Comparison of ENCODE assay signal across 27 mouse cellular contexts in genomic region chr5:107227580-107227979, GRCm38 (mm10).
A peak's percentile ranks its signal among the peaks of the same experiment; 100 is the strongest.
DNase-seq lines count a peak whose midpoint lies in the region; ATAC-seq and TF ChIP-seq lines count a peak whose summit lies in the region.
"Had no signal": no experiment of that assay in that cellular context is flagged by ENCODE, and none has a peak within 500 bp of the region (broad histone marks: within the 10 kb centered on the region; RNA-seq: fewer than 3 reads in every experiment).

No protein-coding gene starts in this region.

- no peak for DNase-seq in gastrocnemius, adult 2 months
- DNase-seq in gastrocnemius, adult 8-10 months (ENCODE audit: low spot score in 2 of 2) = no peak
- DNase-seq in left cerebral cortex, adult 2 months (ENCODE audit: extremely low spot score in 1 of 2, low spot score in 2 of 2) = no peak
- DNase-seq in left cerebral cortex, adult 11 months (ENCODE audit: low spot score) = no peak
- no peak for DNase-seq in midbrain, postnatal 0 days (ENCODE audit: low spot score)
- DNase-seq in midbrain, embryonic 10.5 days (ENCODE audit: low spot score) = no peak
- DNase-seq in T-cell, adult 2 months (ENCODE audit: low spot score) = no peak
- DNase-seq: adrenal gland, adult 2 months; cerebellum, adult 8-10 months; cerebellum, postnatal 25 days; gastrocnemius, postnatal 25 days; heart, adult 11 months; heart, postnatal 4 days; kidney, adult 11 months; kidney, postnatal 36 days; layer of hippocampus, postnatal 36 days; lung, adult 18-20 months; right cerebral cortex, postnatal 4 days had no signal

- no peaks in the 10 kb centered on the region for H3K27me3 ChIP-seq in midbrain, postnatal 0 days (ENCODE audit: insufficient read depth, low read length)
- H3K27me3 ChIP-seq in midbrain, embryonic 10.5 days (ENCODE audit: low read depth, poor library complexity, severe bottlenecking) = no peaks in the 10 kb centered on the region
- H3K27me3 ChIP-seq: CH12.LX; heart, embryonic 12.5 days; hindbrain, embryonic 13.5 days; kidney, embryonic 15.5 days; midbrain, embryonic 12.5 days; neural tube, embryonic 13.5 days; Patski had no signal

- intact Hi-C loops in gastrocnemius, adult 2 months (cut with DNase I) = no loop called here
- intact Hi-C loops in left cerebral cortex, adult 2 months (cut with DNase I) = no loop called here

- no peaks in the 10 kb centered on the region for H3K4me1 ChIP-seq in midbrain, postnatal 0 days (ENCODE audit: insufficient read depth, low read length)
- peaks cover 7% of the 10 kb centered on the region; the same call in 1 of the 2 replicates for H3K4me1 ChIP-seq in midbrain, embryonic 10.5 days
- H3K4me1 ChIP-seq: midbrain, embryonic 12.5 days had no signal

- H3K4me3 ChIP-seq in gastrocnemius, adult 2 months = no peak overlapping the region
- H3K4me3 ChIP-seq in left cerebral cortex, adult 2 months = no peak overlapping the region
- H3K4me3 ChIP-seq in midbrain, postnatal 0 days (ENCODE audit: low read depth, low read length) = no peak overlapping the region
- H3K4me3 ChIP-seq in midbrain, embryonic 10.5 days = no peak overlapping the region
- H3K4me3 ChIP-seq: forebrain, embryonic 13.5 days; heart, embryonic 12.5 days; hindbrain, embryonic 13.5 days; kidney, embryonic 15.5 days; midbrain, embryonic 12.5 days; neural tube, embryonic 13.5 days had no signal

- H3K36me3 ChIP-seq in midbrain, postnatal 0 days (ENCODE audit: insufficient read depth, low read length) = no peaks in the 10 kb centered on the region
- H3K36me3 ChIP-seq in midbrain, embryonic 10.5 days = no peaks in the 10 kb centered on the region
- H3K36me3 ChIP-seq: hindbrain, embryonic 13.5 days; midbrain, embryonic 12.5 days; neural tube, embryonic 13.5 days had no signal

- no peak overlapping the region for H3K4me2 ChIP-seq in midbrain, postnatal 0 days (ENCODE audit: low read depth, low read length, poor library complexity, severe bottlenecking)
- H3K4me2 ChIP-seq: forebrain, embryonic 13.5 days; heart, embryonic 12.5 days; hindbrain, embryonic 13.5 days; kidney, embryonic 15.5 days; midbrain, embryonic 12.5 days; neural tube, embryonic 13.5 days had no signal

- no peak for ATAC-seq in midbrain, postnatal 0 days (ENCODE audit: low FRiP score)
- ATAC-seq: activated CD4-positive, CD25-positive, alpha-beta regulatory T cell, adult 4 months; forebrain, embryonic 13.5 days; Patski had no signal

- peak; percentile 9; the same call in 1 of the 2 replicates for TF ChIP-seq CTCF in gastrocnemius, adult 2 months (IDR thresholded peaks at IDR 0.05)
- peak; percentile 13 for TF ChIP-seq CTCF in left cerebral cortex, adult 2 months (IDR thresholded peaks at IDR 0.05)
- 0 out of 2 replicates have a peak, but pooled peaks have one; percentile 8 for TF ChIP-seq CTCF in midbrain, postnatal 0 days (IDR thresholded peaks at IDR 0.05)

- no peaks in the 10 kb centered on the region for H3K9me3 ChIP-seq in midbrain, postnatal 0 days (ENCODE audit: low read length)
- H3K9me3 ChIP-seq in midbrain, embryonic 10.5 days (replicated peaks) = no peaks in the 10 kb centered on the region
- H3K9me3 ChIP-seq: forebrain, embryonic 13.5 days; hindbrain, embryonic 13.5 days; kidney, embryonic 15.5 days; midbrain, embryonic 12.5 days; neural tube, embryonic 13.5 days had no signal

- no peak overlapping the region for H3K27ac ChIP-seq in gastrocnemius, adult 2 months
- no peak overlapping the region for H3K27ac ChIP-seq in left cerebral cortex, adult 2 months
- no peak overlapping the region for H3K27ac ChIP-seq in midbrain, postnatal 0 days (ENCODE audit: low read depth, low read length)
- no peak overlapping the region for H3K27ac ChIP-seq in midbrain, embryonic 10.5 days (replicated peaks)
- H3K27ac ChIP-seq: forebrain, embryonic 13.5 days; hindbrain, embryonic 13.5 days; kidney, embryonic 15.5 days; midbrain, embryonic 12.5 days; neural tube, embryonic 13.5 days had no signal

- no peak overlapping the region for H3K9ac ChIP-seq in midbrain, postnatal 0 days (replicated peaks; ENCODE audit: low read length, poor library complexity, severe bottlenecking)
- H3K9ac ChIP-seq: forebrain, embryonic 13.5 days; heart, embryonic 12.5 days; hindbrain, embryonic 13.5 days; kidney, embryonic 15.5 days; midbrain, embryonic 12.5 days; neural tube, embryonic 13.5 days had no signal
